Mouse (Mus musculus) midbrain, embryonic 11.5 days (tissue): Measurements from ENCODE around the gene Ank3. TPM values are rescaled to one million over a fixed set of nuclear protein-coding genes. Genes with fewer than 3 reads are reported as not detected.
A peak's percentile ranks its signal among the peaks of the same experiment; 100 is the strongest.

Experiments used
- ATAC-seq: fragments of 200-750 bp; cut with Nextera tagmentation; 2 replicates; pipeline ENCODE4 v1.8.0; 2017; ENCODE audit warnings: moderate TSS enrichment, moderate library complexity; ENCODE audit not compliant: low FRiP score
- DNase-seq: peaks from one replicate; pipeline ENCODE4 v3.0.0; 2015; ENCODE audit warnings: low spot score; ENCODE audit errors: missing footprints
- H3K27ac ChIP-seq: fragments of 300-500 bp; sonication (generic); 2 replicates; pipeline ENCODE4 v1.5.1; 2014; ENCODE audit warnings: low read depth, low read length
- H3K27me3 ChIP-seq: fragments of 300-500 bp; sonication (generic); 2 replicates; pipeline ENCODE4 v1.6.1; 2014; ENCODE audit warnings: mild to moderate bottlenecking, low read length, moderate library complexity, mixed read lengths; ENCODE audit not compliant: control insufficient read depth, insufficient read depth
- H3K36me3 ChIP-seq: fragments of 300-500 bp; sonication (generic); 2 replicates; pipeline ENCODE4 v1.6.1; 2014; ENCODE audit warnings: mild to moderate bottlenecking, low read length, moderate library complexity, mixed read lengths; ENCODE audit not compliant: control insufficient read depth, insufficient read depth
- H3K4me1 ChIP-seq: fragments of 300-500 bp; sonication (generic); 2 replicates; pipeline ENCODE4 v1.6.1; 2014; ENCODE audit warnings: low read length; ENCODE audit not compliant: control insufficient read depth, insufficient read depth
- H3K4me2 ChIP-seq: fragments of 300-500 bp; sonication (generic); 2 replicates; pipeline ENCODE4 v1.6.1; 2014; ENCODE audit warnings: mild to moderate bottlenecking, moderate library complexity
- H3K4me3 ChIP-seq: fragments of 300-500 bp; sonication (generic); 2 replicates; pipeline ENCODE4 v1.5.1; 2014; ENCODE audit warnings: low read depth, low read length
- H3K9ac ChIP-seq: fragments of 300-500 bp; sonication (generic); 2 replicates; pipeline ENCODE4 v1.6.1; 2014; ENCODE audit warnings: low read length
- H3K9me3 ChIP-seq: fragments of 300-500 bp; sonication (generic); 2 replicates; pipeline ENCODE4 v1.6.1; 2016; ENCODE audit warnings: low read length; ENCODE audit not compliant: control insufficient read depth
- WGBS: fragments of 180-500 bp; shearing (Covaris S2); extraction: QIAGEN DNeasy Blood & Tissue Kit; methylation state at CpG from one replicate; pipeline ENCODE4 v1.1.7; 2014; 5-methylcytosine and 5-hydroxymethylcytosine counted together
- polyA plus RNA-seq: library from polyadenylated mRNA; unstranded; fragments of >200 nt; fragmentation: Nextera tagmentation; extraction: Ambion mirVana; gene quantifications from 2 replicates; pipeline ENCODE4 v1.2.1, GENCODE M21; 2014

The Ank3 gene
- polyA plus RNA-seq, 1 experiment from 2014 or later: 58.8 TPM

GRCm38 (mm10) chr10:69645929-69646328 is 247.4 kb downstream of the Ank3 start:
- ATAC-seq: no peak
- no peaks in the 10 kb centered on the region for H3K9me3 ChIP-seq
- H3K27me3 ChIP-seq: no peaks in the 10 kb centered on the region
- H3K4me2 ChIP-seq: no peak overlapping the region
- H3K9ac ChIP-seq: no peak overlapping the region
- WGBS: 93% methylated on average over 9 of the region's 9 CpGs
- peak; percentile 4 for DNase-seq
- H3K27ac ChIP-seq: no peak overlapping the region
- no peak overlapping the region for H3K4me3 ChIP-seq
- H3K4me1 ChIP-seq: no peaks in the 10 kb centered on the region
- no peaks in the 10 kb centered on the region for H3K36me3 ChIP-seq

GRCm38 (mm10) chr10:69650074-69650473 is 251.5 kb downstream of the Ank3 start:
- H3K4me1 ChIP-seq: peaks cover 2% of the 10 kb centered on the region; the same call in 1 of the 2 replicates
- ATAC-seq: no peak
- H3K27ac ChIP-seq: no peak overlapping the region; the same call in 1 of the 2 replicates
- H3K4me3 ChIP-seq: no peak overlapping the region
- WGBS: 45% methylated on average over 3 of the region's 4 CpGs
- no peak overlapping the region for H3K4me2 ChIP-seq
- DNase-seq: peak; percentile 79
- no peaks in the 10 kb centered on the region for H3K27me3 ChIP-seq
- no peaks in the 10 kb centered on the region for H3K36me3 ChIP-seq
- no peak overlapping the region for H3K9ac ChIP-seq
- no peaks in the 10 kb centered on the region for H3K9me3 ChIP-seq

GRCm38 (mm10) chr10:69652660-69653059 is 254.1 kb downstream of the Ank3 start:
- Histone ChIP-seq H3K27ac (no peak overlapping the region), H3K4me1 (peaks cover 2% of the 10 kb centered on the region; the same call in 1 of the 2 replicates), H3K9ac (no peak overlapping the region), H3K36me3 (no peaks in the 10 kb centered on the region), H3K4me3 (no peak overlapping the region), H3K9me3 (no peaks in the 10 kb centered on the region), H3K27me3 (no peaks in the 10 kb centered on the region), H3K4me2 (no peak overlapping the region)
- ATAC-seq (no peak), DNase-seq (no peak)
- WGBS: 85% methylated on average over 5 of the region's 5 CpGs

- Histone ChIP-seq H3K4me1 (peaks cover 2% of the 10 kb centered on the region; the same call in 1 of the 2 replicates), H3K9me3 (no peaks in the 10 kb centered on the region), H3K9ac (no peak overlapping the region), H3K4me3 (no peak overlapping the region), H3K36me3 (no peaks in the 10 kb centered on the region), H3K27me3 (no peaks in the 10 kb centered on the region), H3K4me2 (no peak overlapping the region), H3K27ac (no peak overlapping the region)
- WGBS: 17% methylated on average over 5 of the region's 5 CpGs
- DNase-seq: no peak
- ATAC-seq: no peak
Observed at GRCm38 (mm10) chr10:69653121-69653677, 254.6 kb downstream of the Ank3 start.

GRCm38 (mm10) chr10:69654176-69654575 is 255.6 kb downstream of the Ank3 start:
- no peaks in the 10 kb centered on the region for H3K27me3 ChIP-seq
- no peak overlapping the region for H3K4me2 ChIP-seq
- DNase-seq (no peak), ATAC-seq (no peak)
- H3K9me3 ChIP-seq: no peaks in the 10 kb centered on the region
- no peak overlapping the region for H3K27ac ChIP-seq
- WGBS: 89% methylated on average over 2 of the region's 2 CpGs
- H3K4me3 ChIP-seq: no peak overlapping the region
- no peak overlapping the region for H3K9ac ChIP-seq
- peaks cover 2% of the 10 kb centered on the region; the same call in 1 of the 2 replicates for H3K4me1 ChIP-seq
- no peaks in the 10 kb centered on the region for H3K36me3 ChIP-seq

- Histone ChIP-seq H3K4me2 (no peak overlapping the region), H3K9ac (no peak overlapping the region), H3K9me3 (no peaks in the 10 kb centered on the region), H3K36me3 (no peaks in the 10 kb centered on the region), H3K4me1 (peaks cover 2% of the 10 kb centered on the region; the same call in 1 of the 2 replicates), H3K27ac (no peak overlapping the region), H3K4me3 (no peak overlapping the region), H3K27me3 (no peaks in the 10 kb centered on the region)
- DNase-seq: peak; percentile 97
- no peak for ATAC-seq
- WGBS: 25% methylated on average over 13 of the region's 13 CpGs
Observed at GRCm38 (mm10) chr10:69654866-69655633, 256.5 kb downstream of the Ank3 start.

GRCm38 (mm10) chr10:69656321-69656720 is 257.7 kb downstream of the Ank3 start:
- H3K27me3 ChIP-seq: no peaks in the 10 kb centered on the region
- no peaks in the 10 kb centered on the region for H3K36me3 ChIP-seq
- no peak overlapping the region for H3K27ac ChIP-seq
- peaks cover 2% of the 10 kb centered on the region; the same call in 1 of the 2 replicates for H3K4me1 ChIP-seq
- no peak for ATAC-seq
- no peak for DNase-seq
- no peak overlapping the region for H3K4me2 ChIP-seq
- H3K9me3 ChIP-seq: no peaks in the 10 kb centered on the region
- 18% methylated on average over 3 of the region's 3 CpGs for WGBS
- no peak overlapping the region for H3K9ac ChIP-seq
- no peak overlapping the region for H3K4me3 ChIP-seq

GRCm38 (mm10) chr10:69659818-69660217 is 261.2 kb downstream of the Ank3 start:
- Histone ChIP-seq H3K9me3 (no peaks in the 10 kb centered on the region), H3K4me1 (peaks cover 2% of the 10 kb centered on the region; the same call in 1 of the 2 replicates), H3K27me3 (no peaks in the 10 kb centered on the region), H3K27ac (no peak overlapping the region), H3K36me3 (no peaks in the 10 kb centered on the region), H3K4me3 (no peak overlapping the region), H3K9ac (no peak overlapping the region), H3K4me2 (no peak overlapping the region)
- ATAC-seq (no peak), DNase-seq (no peak)
- 92% methylated on average over 4 of the region's 4 CpGs for WGBS

- WGBS: 10% methylated on average over 7 of the region's 7 CpGs
Observed at GRCm38 (mm10) chr10:69662338-69662737, 263.8 kb downstream of the Ank3 start.

More at GRCm38 (mm10) chr10:69662338-69662737, 263.8 kb downstream of the Ank3 start:
- ATAC-seq (peak; percentile 42), DNase-seq (peak; percentile 95)
- H3K4me2 ChIP-seq: no peak overlapping the region
- no peaks in the 10 kb centered on the region for H3K36me3 ChIP-seq
- no peaks in the 10 kb centered on the region for H3K27me3 ChIP-seq
- H3K9me3 ChIP-seq: no peaks in the 10 kb centered on the region
- no peak overlapping the region for H3K27ac ChIP-seq
- no peak overlapping the region for H3K9ac ChIP-seq
- H3K4me1 ChIP-seq: no peaks in the 10 kb centered on the region
- H3K4me3 ChIP-seq: no peak overlapping the region
